Mouse (Mus musculus): Measurements from ENCODE around the gene Anxa10.

DNA sequence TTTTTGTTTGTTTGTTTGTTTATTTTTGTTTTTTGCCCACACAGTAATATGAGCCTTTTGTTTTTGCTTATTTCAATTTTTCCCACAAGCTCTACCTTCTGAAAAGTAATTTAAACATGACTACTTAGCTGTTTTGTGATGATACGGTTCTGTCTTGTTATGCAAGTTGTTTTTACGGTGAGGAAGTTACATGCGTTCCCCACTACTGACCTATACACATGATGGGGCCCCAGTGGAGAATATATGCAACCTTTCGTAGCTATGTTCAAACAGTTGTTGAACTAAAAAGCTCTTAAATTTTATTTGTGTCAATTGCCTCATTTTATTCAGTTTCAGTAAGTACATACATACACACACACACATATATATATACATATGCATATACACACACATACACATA, 108.4 kb downstream of the Anxa10 start:
- TF ChIP-seq REST (IDR thresholded peaks at IDR 0.05; ENCODE audit: insufficient read depth, insufficient read length) (no peak), CEBPB (IDR thresholded peaks at IDR 0.05; ENCODE audit: insufficient read depth, poor library complexity, severe bottlenecking) (no peak), MYOG (IDR thresholded peaks at IDR 0.05; ENCODE audit: control insufficient read depth in 1 of 3, insufficient read depth in 1 of 3, insufficient read length in 2 of 3, low read depth in 2 of 3) (no peak), MAX (IDR thresholded peaks at IDR 0.05; ENCODE audit: low read depth) (no peak), POLR2A (IDR thresholded peaks at IDR 0.05; ENCODE audit: insufficient read length, low read depth) (no peak)

All from myocyte (in vitro differentiated cells).